Mouse (Mus musculus) myocyte (in vitro differentiated cells): ENCODE data around the gene Iqcb1. TPM values are rescaled to one million over a fixed set of nuclear protein-coding genes. Genes with fewer than 3 reads are reported as not detected.
A peak's percentile ranks its signal among the peaks of the same experiment; 100 is the strongest.

Experiments used
- H3K27me3 ChIP-seq: one replicate; pipeline ENCODE4 v1.6.1; 2011; ENCODE audit not compliant: control insufficient read depth, insufficient read depth, insufficient read length
- H3K36me3 ChIP-seq: one replicate; pipeline ENCODE4 v1.6.1; 2011; ENCODE audit not compliant: control insufficient read depth, insufficient read depth
- H3K4me2 ChIP-seq: one replicate; pipeline ENCODE4 v1.6.1; 2011; ENCODE audit warnings: low read depth, control low read depth
- H3K4me3 ChIP-seq: one replicate; pipeline ENCODE4 v1.5.1; 2011; ENCODE audit warnings: mild to moderate bottlenecking, control low read depth, moderate library complexity
- H3K79me2 ChIP-seq: one replicate; pipeline ENCODE4 v1.6.1; 2011; ENCODE audit not compliant: control insufficient read depth, insufficient read depth
- H3ac ChIP-seq: one replicate; pipeline ENCODE4 v1.6.1; 2011; ENCODE audit not compliant: control insufficient read depth, insufficient read length
- CEBPB ChIP-seq: IDR thresholded peaks from 2 replicates; pipeline ENCODE4 v1.6.1; 2011; ENCODE audit warnings: mild to moderate bottlenecking, moderate library complexity; ENCODE audit not compliant: poor library complexity, insufficient read depth, severe bottlenecking
- E2F4 ChIP-seq: IDR thresholded peaks from one replicate; pipeline ENCODE4 v1.6.1; 2011; ENCODE audit warnings: mild to moderate bottlenecking, control low read depth, moderate library complexity; ENCODE audit not compliant: insufficient read depth
- MAX ChIP-seq: IDR thresholded peaks from one replicate; pipeline ENCODE4 v1.6.1; 2011; ENCODE audit warnings: low read depth, mild to moderate bottlenecking, control low read depth
- MYOD1 ChIP-seq, 3 experiments: IDR thresholded peaks; one replicate each; pipeline ENCODE4 v1.6.1; 2011; ENCODE audit warnings: control low read depth in 2 of 3, low read depth in 2 of 3, mild to moderate bottlenecking in 2 of 3, moderate library complexity in 1 of 3; ENCODE audit not compliant: insufficient read length in 2 of 3, control insufficient read depth in 1 of 3
- MYOG ChIP-seq, 3 experiments: IDR thresholded peaks; one replicate each; pipeline ENCODE4 v1.6.1; 2011; ENCODE audit warnings: control low read depth in 2 of 3, low read depth in 2 of 3, mild to moderate bottlenecking in 2 of 3; ENCODE audit not compliant: insufficient read length in 2 of 3, control insufficient read depth in 1 of 3, insufficient read depth in 1 of 3
- POLR2A ChIP-seq: IDR thresholded peaks from one replicate; pipeline ENCODE4 v1.6.1; 2011; ENCODE audit warnings: low read depth, mild to moderate bottlenecking, control low read depth, moderate library complexity; ENCODE audit not compliant: insufficient read length
- POLR2AphosphoS2 ChIP-seq: IDR thresholded peaks from one replicate; pipeline ENCODE4 v1.6.1; 2011; ENCODE audit warnings: low read depth, control low read depth; ENCODE audit not compliant: insufficient read length
- REST ChIP-seq: IDR thresholded peaks from one replicate; pipeline ENCODE4 v1.6.1; 2011; ENCODE audit warnings: mild to moderate bottlenecking, control low read depth, moderate library complexity; ENCODE audit not compliant: insufficient read depth, insufficient read length
- SRF ChIP-seq: IDR thresholded peaks from one replicate; pipeline ENCODE4 v1.6.1; 2011; ENCODE audit warnings: low read depth; ENCODE audit not compliant: control insufficient read depth, insufficient read length
- TCF12 ChIP-seq: IDR thresholded peaks from one replicate; pipeline ENCODE4 v1.6.1; 2011; ENCODE audit warnings: mild to moderate bottlenecking, control low read depth; ENCODE audit not compliant: poor library complexity, insufficient read depth, severe bottlenecking
- TCF3 ChIP-seq: IDR thresholded peaks from one replicate; pipeline ENCODE4 v1.6.1; 2011; ENCODE audit warnings: low read depth, control low read depth; ENCODE audit not compliant: insufficient read length
- USF1 ChIP-seq: IDR thresholded peaks from one replicate; pipeline ENCODE4 v1.6.1; 2011; ENCODE audit warnings: low read depth, mild to moderate bottlenecking, control low read depth, moderate library complexity
- polyA plus RNA-seq: library from polyadenylated mRNA; unstranded; fragments of >200 nt; fragmentation: generic; extraction: Trizol; gene quantifications from one replicate; pipeline ENCODE4 v1.2.1, GENCODE M21; 2012; ENCODE audit warnings: missing spikeins

The Iqcb1 gene
- polyA plus RNA-seq, 1 experiment: 3.2 TPM

DNA sequence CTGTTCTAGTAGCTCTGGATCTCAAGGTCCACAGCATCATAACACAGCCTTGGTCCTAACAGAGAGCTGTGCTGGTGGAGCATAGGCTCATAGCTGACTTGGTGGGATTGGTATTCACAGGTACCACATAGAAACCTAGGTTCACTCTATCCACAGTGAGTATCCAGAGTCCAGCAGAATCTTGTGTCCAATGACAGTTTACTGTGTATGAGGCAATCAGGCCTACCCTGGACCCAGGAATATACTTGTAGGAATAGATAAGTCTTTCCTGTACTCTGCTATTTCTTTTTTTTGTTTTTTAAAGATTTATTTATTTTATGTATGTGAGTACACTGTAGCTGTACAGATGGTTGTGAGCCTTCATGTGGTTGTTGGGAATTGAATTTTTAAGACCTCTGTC lies 11.3 kb upstream of the Iqcb1 start:
- Histone ChIP-seq H3K79me2 (no peaks in the 10 kb centered on the region), H3K4me3 (no peak overlapping the region), H3K4me2 (no peak overlapping the region), H3K36me3 (no peaks in the 10 kb centered on the region), H3ac (no peak overlapping the region), H3K27me3 (no peaks in the 10 kb centered on the region)
- TF ChIP-seq REST: no peak
- no peak for TF ChIP-seq SRF
- TF ChIP-seq MAX: no peak
- no peak for TF ChIP-seq MYOD1 (IDR thresholded peaks at IDR 0.05; ENCODE audit: control insufficient read depth in 1 of 3, insufficient read length in 2 of 3, low read depth in 2 of 3)
- TF ChIP-seq POLR2AphosphoS2: no peak
- TF ChIP-seq POLR2A: no peak
- TF ChIP-seq MYOG (IDR thresholded peaks at IDR 0.05; ENCODE audit: control insufficient read depth in 1 of 3, insufficient read depth in 1 of 3, insufficient read length in 2 of 3, low read depth in 2 of 3): no peak
- no peak for TF ChIP-seq USF1
- no peak for TF ChIP-seq E2F4
- no peak for TF ChIP-seq CEBPB
- TF ChIP-seq TCF12: no peak
- no peak for TF ChIP-seq TCF3

- Histone ChIP-seq H3K79me2 (no peaks in the 10 kb centered on the region), H3K4me2 (no peak overlapping the region), H3ac (no peak overlapping the region), H3K27me3 (no peaks in the 10 kb centered on the region), H3K36me3 (no peaks in the 10 kb centered on the region), H3K4me3 (no peak overlapping the region)
- no peak for TF ChIP-seq MYOG (IDR thresholded peaks at IDR 0.05; ENCODE audit: control insufficient read depth in 1 of 3, insufficient read depth in 1 of 3, insufficient read length in 2 of 3, low read depth in 2 of 3)
- TF ChIP-seq MYOD1 (IDR thresholded peaks at IDR 0.05; ENCODE audit: control insufficient read depth in 1 of 3, insufficient read length in 2 of 3, low read depth in 2 of 3): no peak
- no peak for TF ChIP-seq CEBPB
- no peak for TF ChIP-seq TCF12
- no peak for TF ChIP-seq POLR2AphosphoS2
- TF ChIP-seq REST: no peak
- TF ChIP-seq MAX: no peak
- TF ChIP-seq SRF: no peak
- TF ChIP-seq POLR2A: no peak
- no peak for TF ChIP-seq E2F4
- no peak for TF ChIP-seq TCF3
- TF ChIP-seq USF1: no peak
Observed at GRCm38 (mm10) chr16:36817321-36817926, 10.8 kb upstream of the Iqcb1 start.

DNA sequence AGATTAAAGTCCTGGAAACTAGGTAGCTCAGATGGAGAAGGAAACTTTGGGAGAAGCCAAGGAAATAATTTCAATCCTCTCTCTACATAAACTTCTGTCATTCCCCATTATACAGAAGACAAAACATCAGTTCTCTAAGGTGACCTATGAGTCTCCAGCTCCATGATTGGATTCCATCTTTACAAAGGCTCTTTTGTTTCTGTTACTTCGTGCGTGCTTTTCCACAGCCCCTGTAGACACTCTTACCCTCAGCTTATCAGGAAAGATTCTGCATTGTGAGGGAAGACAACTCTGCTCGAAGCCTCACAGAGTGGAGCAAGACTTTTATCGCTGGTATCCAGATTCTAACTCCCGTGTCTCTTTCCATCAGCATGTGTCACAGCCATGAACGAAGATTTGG lies 8.2 kb upstream of the Iqcb1 start:
- Histone ChIP-seq H3K79me2 (no peaks in the 10 kb centered on the region), H3K27me3 (no peaks in the 10 kb centered on the region), H3K4me3 (no peak overlapping the region), H3K36me3 (no peaks in the 10 kb centered on the region), H3ac (no peak overlapping the region), H3K4me2 (no peak overlapping the region)
- TF ChIP-seq E2F4 (no peak), TCF3 (no peak), MAX (no peak), MYOG (IDR thresholded peaks at IDR 0.05; ENCODE audit: control insufficient read depth in 1 of 3, insufficient read depth in 1 of 3, insufficient read length in 2 of 3, low read depth in 2 of 3) (no peak), MYOD1 (IDR thresholded peaks at IDR 0.05; ENCODE audit: control insufficient read depth in 1 of 3, insufficient read length in 2 of 3, low read depth in 2 of 3) (no peak), CEBPB (no peak), REST (no peak), TCF12 (no peak), POLR2AphosphoS2 (no peak), USF1 (no peak), SRF (no peak), POLR2A (no peak)

GRCm38 (mm10) chr16:36820747-36821146 lies 7.4 kb upstream of the Iqcb1 start:
- TF ChIP-seq MYOD1 (IDR thresholded peaks at IDR 0.05; ENCODE audit: control insufficient read depth in 1 of 3, insufficient read length in 2 of 3, low read depth in 2 of 3): peak in 2 of 3 experiments; percentile 59 to 85
- TF ChIP-seq E2F4: no peak
- no peaks in the 10 kb centered on the region for H3K36me3 ChIP-seq
- H3ac ChIP-seq: no peak overlapping the region
- no peak overlapping the region for H3K4me2 ChIP-seq
- H3K27me3 ChIP-seq: no peaks in the 10 kb centered on the region
- H3K79me2 ChIP-seq: no peaks in the 10 kb centered on the region
- H3K4me3 ChIP-seq: no peak overlapping the region

GRCm38 (mm10) chr16:36821474-36821873 lies 6.7 kb upstream of the Iqcb1 start:
- H3K4me3 ChIP-seq: no peak overlapping the region
- no peak for TF ChIP-seq MYOD1 (IDR thresholded peaks at IDR 0.05; ENCODE audit: control insufficient read depth in 1 of 3, insufficient read length in 2 of 3, low read depth in 2 of 3)
- TF ChIP-seq MAX: no peak
- TF ChIP-seq POLR2A: no peak
- no peak for TF ChIP-seq SRF
- no peak for TF ChIP-seq TCF12
- TF ChIP-seq USF1: no peak
- TF ChIP-seq POLR2AphosphoS2: no peak
- no peak for TF ChIP-seq MYOG (IDR thresholded peaks at IDR 0.05; ENCODE audit: control insufficient read depth in 1 of 3, insufficient read depth in 1 of 3, insufficient read length in 2 of 3, low read depth in 2 of 3)
- no peak for TF ChIP-seq CEBPB
- TF ChIP-seq TCF3: no peak
- no peak for TF ChIP-seq REST
- no peak for TF ChIP-seq E2F4
- peak overlapping the region; percentile 51 for H3K4me2 ChIP-seq
- H3ac ChIP-seq: no peak overlapping the region
- H3K79me2 ChIP-seq: no peaks in the 10 kb centered on the region
- no peaks in the 10 kb centered on the region for H3K27me3 ChIP-seq
- H3K36me3 ChIP-seq: no peaks in the 10 kb centered on the region
